Mouse (Mus musculus) hindbrain, embryonic 16.5 days (tissue): ENCODE measurements around the gene Tmem60. TPM values are rescaled to one million over a fixed set of nuclear protein-coding genes. Genes with fewer than 3 reads are reported as not detected.

Source experiments
- ATAC-seq: fragments of 200-750 bp; cut with Nextera tagmentation; 2 replicates; pipeline ENCODE4 v1.8.0; 2017; ENCODE audit warnings: moderate TSS enrichment, moderate library complexity
- H3K27ac ChIP-seq: fragments of 300-500 bp; sonication (generic); 2 replicates; pipeline ENCODE4 v1.5.1; 2014; ENCODE audit warnings: low read depth, mild to moderate bottlenecking, control low read depth, low read length, moderate library complexity
- H3K27me3 ChIP-seq: fragments of 300-500 bp; sonication (generic); replicated peaks from 2 replicates; pipeline ENCODE4 v1.6.1; 2014; ENCODE audit warnings: low read length; ENCODE audit not compliant: control insufficient read depth, insufficient read depth
- H3K36me3 ChIP-seq: fragments of 300-500 bp; sonication (generic); 2 replicates; pipeline ENCODE4 v1.6.1; 2014; ENCODE audit warnings: mild to moderate bottlenecking, low read length, moderate library complexity, mixed read lengths; ENCODE audit not compliant: control insufficient read depth, insufficient read depth
- H3K4me1 ChIP-seq: fragments of 300-500 bp; sonication (generic); 2 replicates; pipeline ENCODE4 v1.6.1; 2014; ENCODE audit warnings: low read depth, low read length; ENCODE audit not compliant: control insufficient read depth, insufficient read depth
- H3K4me2 ChIP-seq: fragments of 300-500 bp; sonication (generic); 2 replicates; pipeline ENCODE4 v1.6.1; 2014; ENCODE audit warnings: mild to moderate bottlenecking, low read length, control low read depth, moderate library complexity
- H3K4me3 ChIP-seq: fragments of 300-500 bp; sonication (generic); 2 replicates; pipeline ENCODE4 v1.5.1; 2014; ENCODE audit warnings: mild to moderate bottlenecking, low read length, control low read depth, moderate library complexity
- H3K9ac ChIP-seq: fragments of 300-500 bp; sonication (generic); 2 replicates; pipeline ENCODE4 v1.6.1; 2014; ENCODE audit warnings: low read depth, mild to moderate bottlenecking, control low read depth, low read length, moderate library complexity
- H3K9me3 ChIP-seq: fragments of 300-500 bp; sonication (generic); 2 replicates; pipeline ENCODE4 v1.6.1; 2014; ENCODE audit warnings: mild to moderate bottlenecking, low read length, moderate library complexity; ENCODE audit not compliant: control insufficient read depth
- WGBS: fragments of 180-500 bp; shearing (Covaris S2); extraction: QIAGEN DNeasy Blood & Tissue Kit; methylation state at CpG from one replicate; pipeline ENCODE4 v1.1.7; 2014; 5-methylcytosine and 5-hydroxymethylcytosine counted together
- polyA plus RNA-seq: library from polyadenylated mRNA; unstranded; fragments of >200 nt; fragmentation: Nextera tagmentation; extraction: Ambion mirVana; gene quantifications from 2 replicates; pipeline ENCODE4 v1.2.1, GENCODE M21; 2015

Tmem60 gene
- polyA plus RNA-seq, 1 experiment from 2014 or later, result 70.5 TPM

DNA sequence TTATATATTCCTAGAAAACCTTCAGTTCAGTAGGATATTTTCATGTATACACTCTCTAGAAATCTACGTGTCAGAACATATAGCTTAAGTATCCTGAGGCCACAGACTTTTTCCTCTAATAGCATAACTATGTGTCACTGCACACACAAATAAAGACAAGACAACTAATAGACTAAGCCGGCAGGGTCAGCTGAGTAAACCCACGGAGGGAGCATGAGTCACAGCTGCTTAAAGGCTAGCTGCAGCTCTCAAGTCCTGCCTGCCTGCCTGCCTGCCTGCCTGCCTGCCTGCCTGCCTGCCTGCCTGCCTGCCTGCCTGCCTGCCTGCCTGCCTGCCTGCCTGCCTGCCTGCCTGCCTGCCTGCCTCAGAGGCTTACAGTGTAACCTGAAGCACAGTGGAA, 43.5 kb downstream of the Tmem60 start:
- Histone ChIP-seq H3K9me3 (no peaks in the 10 kb centered on the region), H3K9ac (no peak overlapping the region), H3K27me3 (no peaks in the 10 kb centered on the region), H3K4me1 (no peaks in the 10 kb centered on the region), H3K36me3 (no peaks in the 10 kb centered on the region), H3K27ac (no peak overlapping the region), H3K4me3 (no peak overlapping the region), H3K4me2 (no peak overlapping the region)
- ATAC-seq, result no peak
- 69% methylated on average over 3 of the region's 3 CpGs for WGBS

DNA sequence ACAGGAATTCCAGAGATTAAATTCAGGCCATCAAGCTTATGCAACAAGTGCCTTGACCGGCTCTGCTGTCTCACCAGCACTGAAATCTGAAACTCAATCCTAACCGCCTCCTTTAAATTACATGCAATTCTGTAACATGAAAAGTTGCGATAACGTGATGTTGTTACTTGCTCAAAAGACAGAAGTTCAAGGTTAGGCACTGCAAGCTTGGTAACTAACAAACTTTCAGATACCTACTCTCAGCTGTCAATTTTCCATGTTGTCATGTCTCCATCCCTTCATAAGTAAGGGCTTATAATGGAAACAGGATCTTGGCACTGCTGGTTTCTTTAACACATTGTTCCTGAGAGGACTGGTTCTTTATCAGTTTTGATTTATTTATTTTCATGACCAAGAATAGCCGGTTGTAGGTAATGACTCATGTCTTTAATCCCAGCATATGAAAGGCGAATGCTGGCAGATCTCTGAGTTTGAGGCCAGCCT, 47.7 kb downstream of the Tmem60 start:
- 90% methylated on average over 6 of the region's 6 CpGs for WGBS
- no peaks in the 10 kb centered on the region for H3K27me3 ChIP-seq
- H3K9me3 ChIP-seq, result no peaks in the 10 kb centered on the region
- H3K4me2 ChIP-seq, result no peak overlapping the region
- H3K27ac ChIP-seq, result no peak overlapping the region
- ATAC-seq, result no peak
- no peak overlapping the region for H3K4me3 ChIP-seq
- H3K36me3 ChIP-seq, result no peaks in the 10 kb centered on the region
- H3K4me1 ChIP-seq, result no peaks in the 10 kb centered on the region
- no peak overlapping the region for H3K9ac ChIP-seq

DNA sequence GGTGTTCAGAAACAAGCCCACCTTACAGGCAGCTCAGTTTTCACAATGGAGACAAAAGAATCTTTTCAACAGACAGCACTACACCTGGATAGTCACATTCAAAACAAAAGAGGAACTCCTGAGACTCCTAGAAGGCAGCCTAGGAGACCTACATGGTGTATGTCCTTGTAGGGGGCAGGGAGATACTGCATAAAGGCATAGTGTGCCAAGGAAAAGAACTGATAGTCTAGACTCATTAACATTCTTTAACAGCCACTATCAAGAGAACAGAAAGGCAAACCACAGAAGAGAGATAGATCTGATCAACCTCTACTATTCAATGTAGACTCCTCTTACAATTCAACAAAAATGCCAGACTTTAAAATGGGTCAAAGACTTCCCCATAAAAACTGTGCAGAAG, 48.4 kb downstream of the Tmem60 start:
- no peak overlapping the region for H3K9ac ChIP-seq
- no peak overlapping the region for H3K4me3 ChIP-seq
- H3K4me1 ChIP-seq, result no peaks in the 10 kb centered on the region
- H3K27ac ChIP-seq, result no peak overlapping the region
- H3K36me3 ChIP-seq, result no peaks in the 10 kb centered on the region
- no peak overlapping the region for H3K4me2 ChIP-seq
- no peak for ATAC-seq
- no peaks in the 10 kb centered on the region for H3K27me3 ChIP-seq
- no peaks in the 10 kb centered on the region for H3K9me3 ChIP-seq

DNA sequence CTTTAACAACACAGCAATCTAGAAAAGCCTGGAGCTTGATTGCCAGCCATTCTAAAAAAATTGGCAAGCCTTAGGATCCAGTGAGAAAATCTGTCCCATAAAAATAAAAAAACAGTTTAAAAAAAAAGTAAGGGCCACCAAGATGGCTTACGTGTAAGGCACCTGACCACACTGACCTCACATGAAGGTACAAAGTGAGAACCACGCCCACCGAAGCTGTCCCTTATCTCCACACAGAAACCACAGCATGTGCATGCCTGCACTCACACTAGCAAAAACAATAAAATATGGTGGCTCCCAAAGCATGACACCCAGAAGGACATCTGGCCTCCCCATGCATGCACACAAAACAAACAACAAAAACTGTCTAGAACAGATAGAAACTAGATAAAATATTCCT, 49.3 kb downstream of the Tmem60 start:
- WGBS, result 95% methylated on average over 3 of the region's 3 CpGs
- no peaks in the 10 kb centered on the region for H3K4me1 ChIP-seq
- no peak overlapping the region for H3K27ac ChIP-seq
- no peaks in the 10 kb centered on the region for H3K36me3 ChIP-seq
- no peak overlapping the region for H3K9ac ChIP-seq
- no peaks in the 10 kb centered on the region for H3K9me3 ChIP-seq
- H3K4me2 ChIP-seq, result no peak overlapping the region
- ATAC-seq, result no peak
- H3K27me3 ChIP-seq, result no peaks in the 10 kb centered on the region
- no peak overlapping the region for H3K4me3 ChIP-seq

DNA sequence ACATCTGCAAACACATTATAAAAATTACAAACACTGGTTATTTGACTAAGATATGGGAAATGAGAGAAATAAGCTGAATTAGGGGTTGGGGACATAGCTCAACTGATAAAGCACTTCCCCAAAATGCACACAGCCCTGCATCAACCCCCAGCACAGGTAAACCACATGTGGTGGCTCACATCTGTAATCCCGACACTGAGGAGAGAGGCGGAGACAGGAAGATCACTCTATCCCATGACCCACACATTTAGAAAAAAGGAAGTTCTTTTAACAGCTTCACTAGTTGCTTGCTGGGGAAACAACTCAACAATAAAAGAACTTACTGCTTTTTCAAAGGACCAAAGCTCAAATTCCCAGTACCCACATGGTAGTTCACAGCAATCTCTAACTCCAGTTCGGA, 50.6 kb downstream of the Tmem60 start:
- H3K9me3 ChIP-seq, result no peaks in the 10 kb centered on the region
- H3K27ac ChIP-seq, result no peak overlapping the region
- H3K4me3 ChIP-seq, result no peak overlapping the region
- no peak for ATAC-seq
- H3K4me1 ChIP-seq, result no peaks in the 10 kb centered on the region
- H3K9ac ChIP-seq, result no peak overlapping the region
- WGBS, result 87% methylated on average over 3 of the region's 3 CpGs
- no peaks in the 10 kb centered on the region for H3K27me3 ChIP-seq
- H3K36me3 ChIP-seq, result no peaks in the 10 kb centered on the region
- H3K4me2 ChIP-seq, result no peak overlapping the region

DNA sequence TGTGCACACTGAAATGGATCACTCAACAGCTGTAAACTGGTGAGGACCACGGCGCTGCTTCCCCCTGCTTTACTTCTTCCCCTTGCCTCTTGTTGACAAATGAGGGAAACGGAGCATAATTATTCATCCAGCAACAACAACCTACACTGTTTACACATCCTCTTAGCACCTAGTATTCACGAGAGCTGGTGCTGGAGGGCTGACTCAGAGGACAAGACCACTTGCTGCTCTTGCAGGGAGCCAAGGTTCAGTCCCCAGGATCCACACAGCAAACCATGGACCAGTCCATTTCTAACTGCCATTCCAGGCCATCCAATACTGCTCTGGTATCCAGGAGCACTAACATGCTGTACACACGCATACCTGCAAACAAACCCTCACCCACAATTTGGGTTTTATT, 53.9 kb downstream of the Tmem60 start:
- no peak overlapping the region for H3K4me3 ChIP-seq
- no peak overlapping the region for H3K9ac ChIP-seq
- no peak overlapping the region for H3K4me2 ChIP-seq
- no peaks in the 10 kb centered on the region for H3K27me3 ChIP-seq
- no peak overlapping the region for H3K27ac ChIP-seq
- no peak for ATAC-seq
- no peaks in the 10 kb centered on the region for H3K9me3 ChIP-seq
- 79% methylated on average over 5 of the region's 5 CpGs for WGBS
- H3K36me3 ChIP-seq, result no peaks in the 10 kb centered on the region
- H3K4me1 ChIP-seq, result 0 out of 2 replicates have a peak, but pooled peaks cover 5% of the 10 kb centered on the region

Other genes starting within 250 kb of the Tmem60 start
- gene Phtf2, start 67 bp upstream of the Tmem60 start, polyA plus RNA-seq, result 23.9 and 27.4 TPM in 2 replicates
- 3.0 and 3.5 TPM in 2 replicates for gene Rsbn1l, start 74.2 kb downstream of the Tmem60 start, polyA plus RNA-seq
- 18.6 and 24.9 TPM in 2 replicates for gene Ptpn12, start 173.7 kb downstream of the Tmem60 start, polyA plus RNA-seq